Mouse (Mus musculus) spleen, adult 12 weeks (tissue): ENCODE results near the gene Filip1l.

Experiments used
- DNase-seq: peaks from one replicate; pipeline ENCODE4 v3.0.0; 2022; ENCODE audit warnings: low spot score

Filip1l gene

DNA sequence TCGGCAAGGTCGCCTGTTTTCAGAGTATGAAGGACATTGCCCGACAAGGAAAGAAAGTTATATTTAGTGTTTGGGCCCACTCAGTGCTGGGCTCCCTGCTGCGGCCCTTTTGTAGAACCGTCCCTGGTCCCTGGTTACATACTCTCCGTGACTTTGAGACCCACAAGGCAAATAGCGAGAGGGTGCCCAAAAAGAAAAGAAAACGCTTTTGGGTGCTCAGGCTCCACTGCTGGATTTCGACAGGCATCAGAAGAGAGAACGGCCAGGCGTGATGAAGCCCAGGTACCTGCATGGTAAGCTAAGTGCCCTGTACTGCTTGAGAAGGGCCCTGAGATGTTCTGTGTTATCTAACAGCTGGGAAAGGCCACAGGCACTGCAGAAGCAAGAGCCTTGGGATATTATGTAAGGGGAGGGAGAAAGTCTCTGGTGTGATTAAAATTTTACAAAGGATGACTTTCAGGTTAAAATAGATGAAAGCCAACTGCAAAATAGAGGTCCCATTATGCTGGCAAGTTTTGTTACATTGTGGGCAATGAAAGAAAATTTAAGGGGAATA, 351 bp downstream of the Filip1l start:
- no peak for DNase-seq

- no peak for DNase-seq
These were observed 1.0 kb downstream of the Filip1l start for GRCm38 (mm10) chr16:57353932-57354331.

GRCm38 (mm10) chr16:57356454-57356853, 3.6 kb downstream of the Filip1l start:
- DNase-seq = no peak

DNA sequence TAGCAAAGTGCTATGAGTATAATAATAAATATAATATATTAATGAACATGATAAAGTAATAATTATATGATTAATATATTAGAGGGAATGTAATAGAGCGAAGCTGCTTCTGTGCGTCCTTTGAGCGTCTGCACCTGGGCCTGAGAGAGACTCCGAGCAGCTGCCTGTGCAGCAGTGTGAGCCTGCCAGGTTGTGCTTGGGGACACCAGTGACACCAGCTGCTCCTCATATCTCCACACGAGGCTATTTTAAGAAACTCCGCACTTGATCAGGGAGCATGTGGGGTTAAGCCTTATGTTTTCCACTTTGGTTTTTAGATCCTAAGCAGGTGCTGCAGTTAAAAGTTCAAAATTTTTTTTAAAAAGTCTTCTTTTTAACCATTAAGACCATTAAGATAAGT, 4.1 kb downstream of the Filip1l start:
- no peak for DNase-seq

- DNase-seq = no peak
These were observed 6.4 kb downstream of the Filip1l start for GRCm38 (mm10) chr16:57359251-57359650.

DNA sequence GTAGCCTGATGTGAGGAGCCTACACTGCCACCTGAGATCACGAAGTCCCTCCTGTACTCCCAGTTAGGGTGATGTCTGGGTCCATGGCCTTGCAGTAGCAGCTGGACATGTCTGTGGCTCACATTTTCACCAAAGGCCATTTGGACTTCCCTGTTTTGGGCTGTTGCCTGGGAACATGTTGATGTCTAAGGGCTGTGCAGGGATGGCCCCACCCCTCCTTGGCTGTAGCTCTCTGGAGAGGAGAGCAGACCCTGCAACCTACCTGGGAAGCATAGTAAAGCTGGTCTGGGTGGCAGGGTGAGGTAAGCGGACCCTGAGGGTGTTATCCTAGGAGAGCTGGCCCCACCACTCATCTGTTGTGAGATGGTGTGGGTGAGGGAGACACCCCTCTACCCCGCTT, 7.9 kb downstream of the Filip1l start:
- DNase-seq = no peak

GRCm38 (mm10) chr16:57362679-57363401, 9.9 kb downstream of the Filip1l start:
- DNase-seq = no peak

DNA sequence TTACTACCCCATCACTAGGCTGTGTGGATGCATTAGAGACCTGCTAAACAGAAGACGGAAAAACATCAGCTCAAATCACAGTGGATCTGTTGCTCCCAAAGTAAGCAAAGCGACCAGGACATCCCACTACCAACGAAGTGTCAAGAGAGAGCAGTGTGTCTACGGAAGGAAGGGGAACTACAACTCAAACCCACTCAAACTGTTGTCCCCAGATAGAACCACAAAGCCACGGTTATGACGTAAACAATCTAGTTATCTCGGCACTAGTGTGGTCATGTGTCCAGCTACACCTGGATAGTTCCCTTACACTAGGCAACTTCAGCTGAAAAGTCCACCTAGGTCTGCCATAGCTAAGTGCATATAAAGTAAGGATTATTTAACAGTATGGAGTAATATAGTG, 11.6 kb downstream of the Filip1l start:
- no peak for DNase-seq

- no peak for DNase-seq
These were observed 13.2 kb downstream of the Filip1l start for GRCm38 (mm10) chr16:57366141-57366540.

DNA sequence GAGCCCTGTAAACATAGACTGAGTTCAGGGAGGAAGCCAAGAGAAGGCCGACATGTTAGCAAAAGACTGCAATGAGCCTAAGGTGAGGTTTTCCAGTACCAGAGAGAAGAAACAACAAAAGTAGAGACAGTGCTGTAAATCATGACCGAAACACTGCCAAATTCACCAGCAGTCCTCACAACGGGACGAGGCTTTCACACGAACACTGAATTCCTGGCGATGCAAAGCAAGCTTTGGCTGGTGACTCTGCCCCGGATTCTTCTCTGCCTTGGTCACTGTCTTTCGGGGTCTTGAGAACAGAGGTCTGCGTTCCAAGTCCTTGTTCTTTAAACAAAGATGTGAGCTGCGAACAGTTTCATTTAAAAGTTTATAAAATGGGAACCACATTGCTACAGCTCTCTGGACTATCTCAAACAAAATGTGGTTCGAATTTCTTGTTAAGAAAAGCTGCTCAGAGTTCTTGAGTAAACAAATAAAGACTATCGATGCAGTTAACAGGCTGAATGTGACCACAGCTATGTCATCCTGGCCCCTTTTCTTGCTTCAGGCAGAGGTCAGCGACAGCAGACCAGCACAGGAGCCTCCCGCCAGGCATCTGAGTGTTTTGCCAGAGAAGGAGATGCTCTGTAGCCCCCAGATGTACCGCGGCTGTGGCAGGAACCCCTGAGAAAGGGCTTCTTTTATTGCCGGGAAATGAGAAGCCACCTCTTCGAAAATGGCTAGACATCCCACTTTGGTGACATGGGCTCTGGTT, 14.2 kb downstream of the Filip1l start:
- DNase-seq = no peak

DNA sequence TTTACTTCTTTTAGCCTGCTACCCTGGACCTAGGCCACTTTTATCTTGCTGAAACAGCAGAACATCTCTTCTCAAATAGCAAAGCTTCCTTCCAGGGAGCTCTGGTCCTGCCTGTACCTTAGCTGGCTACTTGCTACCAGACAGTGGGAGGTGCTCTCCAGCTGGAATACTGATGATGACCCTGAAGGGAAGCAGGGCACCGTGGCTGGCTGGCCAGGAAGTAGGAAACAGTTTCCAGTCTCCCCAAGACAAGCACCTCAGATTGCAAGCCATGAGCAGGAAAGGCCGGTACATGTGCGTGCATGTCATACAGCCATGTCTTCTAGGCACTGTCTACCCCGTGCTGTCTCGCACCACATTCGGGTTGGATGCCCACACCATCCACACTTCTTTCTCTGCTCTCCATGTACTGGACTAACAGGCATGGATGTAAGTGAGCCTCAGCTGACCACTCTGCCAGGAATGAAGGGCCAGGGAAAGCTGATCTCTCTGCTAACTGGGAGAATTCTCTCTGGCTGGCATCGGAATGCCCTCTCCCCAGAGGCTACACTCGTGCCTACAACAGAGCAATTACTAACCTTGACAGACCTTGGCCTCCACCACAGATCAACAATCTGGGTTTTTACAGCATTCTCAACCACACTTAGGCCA, 17.1 kb downstream of the Filip1l start:
- no peak for DNase-seq

GRCm38 (mm10) chr16:57372156-57372555, 19.3 kb downstream of the Filip1l start:
- DNase-seq = no peak

- DNase-seq = no peak
These were observed 22.4 kb downstream of the Filip1l start for GRCm38 (mm10) chr16:57375248-57375837.

DNA sequence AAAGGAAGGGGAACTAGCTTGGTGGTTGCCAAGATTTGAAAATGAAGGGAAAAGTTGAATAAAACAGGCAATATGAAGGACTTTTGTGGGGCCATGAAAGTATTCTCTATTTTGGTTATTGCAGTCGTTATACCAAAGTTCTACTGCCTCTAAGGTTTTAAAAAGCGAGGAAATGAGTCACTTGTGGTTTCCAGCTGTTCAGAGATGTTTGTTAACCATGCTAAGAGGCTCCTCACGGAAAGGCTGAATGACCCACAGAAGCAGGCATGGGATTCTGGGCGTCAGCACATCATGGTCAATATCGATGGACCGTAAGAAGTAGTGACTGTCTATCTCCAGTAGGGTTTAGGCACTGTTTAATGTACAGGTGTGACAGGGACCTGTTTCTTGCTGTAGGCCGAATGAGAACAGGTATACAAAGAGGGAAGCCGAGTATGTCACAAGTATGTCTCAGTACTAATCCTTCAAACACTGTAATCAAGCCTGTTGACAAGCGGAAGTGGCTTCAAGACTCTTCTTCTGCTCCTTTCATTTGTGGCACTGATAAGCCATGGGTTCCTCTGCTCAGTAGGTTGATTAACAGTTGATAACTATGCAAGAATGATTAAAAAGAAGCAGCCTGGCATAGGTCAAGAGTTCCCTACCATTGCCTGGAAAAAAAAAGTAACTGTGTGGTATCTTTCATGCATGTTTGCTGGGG, 25.9 kb downstream of the Filip1l start:
- DNase-seq = no peak

DNA sequence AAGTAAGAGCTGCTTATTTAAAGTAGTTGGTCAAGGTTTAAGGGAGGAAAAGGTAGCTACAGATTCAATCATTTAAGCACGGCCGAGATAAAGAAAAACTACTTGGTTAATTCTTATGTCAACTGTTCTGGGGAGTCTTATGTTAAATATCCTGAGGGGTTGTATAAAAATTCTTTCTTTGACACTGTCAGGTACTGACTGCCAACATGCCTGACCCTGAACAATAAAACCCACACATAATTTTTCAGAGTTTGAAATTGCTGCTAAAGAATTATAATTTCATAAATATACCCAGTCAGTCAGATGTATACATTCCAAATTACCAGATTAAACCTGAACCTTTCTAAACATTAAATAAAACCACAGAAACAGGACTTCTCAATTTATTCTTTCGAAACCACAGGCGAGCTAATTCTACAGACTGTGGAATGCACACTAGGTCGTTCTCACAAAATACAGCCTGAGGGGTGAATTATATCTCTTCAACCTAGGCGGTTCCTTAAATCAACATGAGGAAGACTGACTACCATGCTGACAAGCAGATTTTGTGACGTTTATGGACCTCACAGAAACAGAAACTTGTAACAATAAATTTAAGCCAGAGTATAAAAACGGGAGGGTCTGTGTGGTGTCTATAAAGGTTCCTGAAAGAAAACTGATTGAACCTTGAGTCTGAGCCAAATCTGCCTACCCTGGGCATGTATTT, 30.5 kb downstream of the Filip1l start:
- no peak for DNase-seq

GRCm38 (mm10) chr16:57384274-57384673, 31.4 kb downstream of the Filip1l start:
- no peak for DNase-seq

DNA sequence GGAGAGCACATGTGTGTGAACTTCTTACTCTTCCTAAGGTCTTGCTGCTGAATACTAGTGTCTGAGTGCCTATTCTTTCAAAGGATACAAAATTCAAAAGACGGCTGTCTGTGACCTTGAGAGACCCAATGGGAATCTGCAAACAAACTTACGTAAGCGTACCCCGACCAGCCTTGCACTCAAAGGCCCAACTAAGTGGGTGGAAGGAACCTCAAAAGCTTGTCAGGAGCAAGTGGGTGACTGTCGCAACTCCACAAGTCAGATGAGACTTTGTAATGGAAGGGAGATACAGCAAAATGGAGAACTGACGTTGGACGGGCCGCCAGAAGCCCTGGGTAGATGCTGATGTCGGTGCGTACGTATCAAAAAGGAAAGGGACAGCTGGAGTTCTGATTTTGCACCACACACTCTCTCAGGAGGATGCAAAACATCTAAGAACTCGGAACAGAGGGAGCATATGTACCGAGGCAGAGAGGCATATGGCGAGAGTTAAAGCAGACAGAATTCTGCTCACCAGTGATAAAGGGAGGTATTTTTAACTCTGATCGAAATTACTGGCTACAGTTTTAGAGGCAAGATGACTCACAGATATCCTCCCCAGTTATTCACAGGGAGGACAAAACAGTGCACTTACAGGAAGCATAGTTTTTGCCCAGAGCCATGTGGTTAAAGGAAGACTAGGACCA, 36.8 kb downstream of the Filip1l start:
- DNase-seq = no peak

DNA sequence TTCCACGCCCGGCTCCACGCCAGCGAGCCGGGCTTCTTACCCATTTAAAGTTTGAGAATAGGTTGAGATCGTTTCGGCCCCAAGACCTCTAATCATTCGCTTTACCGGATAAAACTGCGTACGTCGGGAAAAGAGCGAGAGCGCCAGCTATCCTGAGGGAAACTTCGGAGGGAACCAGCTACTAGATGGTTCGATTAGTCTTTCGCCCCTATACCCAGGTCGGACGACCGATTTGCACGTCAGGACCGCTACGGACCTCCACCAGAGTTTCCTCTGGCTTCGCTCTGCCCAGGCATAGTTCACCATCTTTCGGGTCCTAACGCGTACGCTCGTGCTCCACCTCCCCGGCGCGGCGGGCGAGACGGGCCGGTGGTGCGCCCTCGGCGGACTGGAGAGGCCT, 38.3 kb downstream of the Filip1l start:
- DNase-seq = peak; percentile 99

- DNase-seq = no peak
These were observed 39.6 kb downstream of the Filip1l start for GRCm38 (mm10) chr16:57392461-57392860.

GRCm38 (mm10) chr16:57393161-57393560, 40.3 kb downstream of the Filip1l start:
- no peak for DNase-seq

GRCm38 (mm10) chr16:57396249-57396648, 43.4 kb downstream of the Filip1l start:
- no peak for DNase-seq
